Mouse (Mus musculus) hematopoietic stem cell, adult 5-6 weeks (primary cell): ENCODE data around the gene Rasl12. TPM values are rescaled to one million over a fixed set of nuclear protein-coding genes. Genes with fewer than 3 reads are reported as not detected.
A peak's percentile ranks its signal among the peaks of the same experiment; 100 is the strongest.

ENCODE experiments used
- ATAC-seq, 2 experiments: fragments of 125-278 bp in 1 of 2; replicated peaks in 1 of 2; 2 replicates each; pipeline ENCODE4 v1.8.0; 2016 to 2017; ENCODE audit warnings: inconsistent platforms in 2 of 2, mild to moderate bottlenecking in 2 of 2, moderate number of reproducible peaks in 2 of 2, low read depth in 1 of 2, moderate TSS enrichment in 1 of 2; ENCODE audit not compliant: low FRiP score in 2 of 2, poor library complexity in 2 of 2, severe bottlenecking in 2 of 2, insufficient read depth in 1 of 2, low TSS enrichment in 1 of 2
- total RNA-seq: library from RNA; stranded (forward); fragments of 172-1452, 232-1000 nt; gene quantifications from 2 replicates; pipeline ENCODE4 v1.2.3, GENCODE M21; 2017

Rasl12 gene
- total RNA-seq: 1.9 and 2.8 TPM in 2 replicates

- ATAC-seq: peak; percentile 87 to 88
Observed at GRCm38 (mm10) chr9:65398279-65398678, at the start of gene Rasl12. Gene Rasl12 (plus strand): TSS chr9:65398506.

GRCm38 (mm10) chr9:65353251-65353650 is 45.1 kb upstream of the Rasl12 start:
- ATAC-seq: no peak

GRCm38 (mm10) chr9:65356561-65356960 is 41.7 kb upstream of the Rasl12 start:
- ATAC-seq: no peak

GRCm38 (mm10) chr9:65356971-65357370 is 41.3 kb upstream of the Rasl12 start:
- ATAC-seq: no peak

GRCm38 (mm10) chr9:65358956-65359480 is 39.3 kb upstream of the Rasl12 start:
- ATAC-seq: no peak

- ATAC-seq: no peak
Observed at GRCm38 (mm10) chr9:65360641-65361448, 37.5 kb upstream of the Rasl12 start, which contains the start of gene Ubap1l. Gene Ubap1l (plus strand): TSS chr9:65361041.

GRCm38 (mm10) chr9:65363684-65364083 is 34.6 kb upstream of the Rasl12 start:
- ATAC-seq: no peak

- no peak for ATAC-seq
Observed at GRCm38 (mm10) chr9:65365721-65366120, 32.6 kb upstream of the Rasl12 start.

- no peak for ATAC-seq
Observed at GRCm38 (mm10) chr9:65371756-65372155, 26.6 kb upstream of the Rasl12 start.

GRCm38 (mm10) chr9:65372449-65372848 is 25.9 kb upstream of the Rasl12 start:
- ATAC-seq: no peak

GRCm38 (mm10) chr9:65374468-65375162 is 23.7 kb upstream of the Rasl12 start:
- ATAC-seq: no peak

- ATAC-seq: no peak
Observed at GRCm38 (mm10) chr9:65375163-65375934, 23.0 kb upstream of the Rasl12 start.

- ATAC-seq: no peak
Observed at GRCm38 (mm10) chr9:65381017-65381590, 17.2 kb upstream of the Rasl12 start.

GRCm38 (mm10) chr9:65382031-65382750 is 16.1 kb upstream of the Rasl12 start:
- ATAC-seq: no peak

- ATAC-seq: no peak
Observed at GRCm38 (mm10) chr9:65382751-65383097, 15.6 kb upstream of the Rasl12 start.

- ATAC-seq: no peak
Observed at GRCm38 (mm10) chr9:65384276-65384675, 14.0 kb upstream of the Rasl12 start.
